Mouse (Mus musculus): ENCODE results near the gene 1700029P11Rik. TPM values are rescaled to one million over a fixed set of nuclear protein-coding genes. Genes with fewer than 3 reads are reported as not detected.
A peak's percentile ranks its signal among the peaks of the same experiment; 100 is the strongest.

The 1700029P11Rik gene
- total and polyA plus RNA-seq, 3 experiments, result 0.07 TPM; not detected in 2

DNA sequence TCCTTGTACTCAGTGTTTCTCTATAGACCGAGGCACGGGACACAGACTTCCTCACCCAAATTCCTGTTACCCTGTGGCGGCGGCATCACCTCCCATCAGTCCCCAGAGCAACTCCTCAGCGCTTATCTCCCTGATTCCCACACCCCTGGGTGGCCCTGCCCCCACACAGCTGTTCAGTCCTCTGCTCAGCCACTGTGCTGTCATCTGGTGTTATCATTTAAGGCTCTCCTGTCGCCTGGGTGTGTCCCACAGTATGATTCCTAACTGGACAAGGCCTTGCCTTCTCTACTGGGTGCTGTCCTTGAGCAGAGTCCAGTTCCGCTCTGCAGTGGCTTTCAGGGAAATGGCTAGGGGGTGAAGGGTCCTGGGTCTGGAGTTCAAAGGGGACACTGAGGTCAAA is 10.2 kb downstream of the 1700029P11Rik start:
- Histone ChIP-seq H3K4me1 (ENCODE audit: control insufficient read depth in 1 of 2, insufficient read depth in 2 of 2, low read length in 2 of 2) (peaks cover 2 to 13% of the 10 kb centered on the region in 2 experiments; a peak in 3 of 4 replicates), H3K9me3 (replicated peaks; ENCODE audit: insufficient read depth, low read length) (no peaks in the 10 kb centered on the region), H3K27me3 (ENCODE audit: control insufficient read depth in 1 of 2, insufficient read depth in 2 of 2, low read length in 2 of 2) (no peaks in the 10 kb centered on the region), H3K79me2 (ENCODE audit: control insufficient read depth, insufficient read depth, low read length, poor library complexity) (no peaks in the 10 kb centered on the region), H3K9ac (ENCODE audit: control insufficient read depth, low read depth, low read length, poor library complexity, severe bottlenecking) (no peak overlapping the region), H3K4me3 (ENCODE audit: control insufficient read depth in 1 of 2, insufficient read depth in 1 of 2, low read depth in 2 of 2, low read length in 2 of 2) (no peak overlapping the region), H3K36me3 (ENCODE audit: control insufficient read depth in 1 of 2, insufficient read depth in 2 of 2, low read length in 2 of 2) (peaks cover 2 to 6% of the 10 kb centered on the region in 2 experiments), H3K27ac (ENCODE audit: control insufficient read depth, low read depth, low read length) (no peak overlapping the region)
- peak; percentile 74 for DNase-seq (ENCODE audit: low read depth, low spot score)
- no peak for TF ChIP-seq ZC3H11A (IDR thresholded peaks at IDR 0.05; ENCODE audit: low read depth, low read length)
- TF ChIP-seq POLR2A (IDR thresholded peaks at IDR 0.05; ENCODE audit: control insufficient read depth in 1 of 2, insufficient read depth in 1 of 2, low read depth in 1 of 2, low read length in 2 of 2, poor library complexity in 1 of 2), result no peak
- TF ChIP-seq MEF2A (IDR thresholded peaks at IDR 0.05; ENCODE audit: extremely low read depth, insufficient replicate concordance, low read depth, low read length, poor library complexity, severe bottlenecking), result no peak
- TF ChIP-seq KAT2A (conservative IDR thresholded peaks at IDR 0.05; ENCODE audit: low read depth, low read length), result no peak
- no peak; the same call in 1 of the 2 replicates for TF ChIP-seq MAFK (IDR thresholded peaks at IDR 0.05; ENCODE audit: borderline replicate concordance, low read depth, low read length)
- TF ChIP-seq BHLHE40 (IDR thresholded peaks at IDR 0.05; ENCODE audit: borderline replicate concordance, low read depth, low read length), result 0 out of 2 replicates have a peak, but pooled peaks have one; percentile 27
- no peak for TF ChIP-seq UBTF (IDR thresholded peaks at IDR 0.05; ENCODE audit: borderline replicate concordance, insufficient read depth, low read depth, low read length)
- TF ChIP-seq MAZ (IDR thresholded peaks at IDR 0.05; ENCODE audit: low read depth, low read length), result no peak
- no peak for TF ChIP-seq POLR2AphosphoS5 (IDR thresholded peaks at IDR 0.05; ENCODE audit: borderline replicate concordance, low read depth, low read length)
- TF ChIP-seq ETS1 (IDR thresholded peaks at IDR 0.05; ENCODE audit: low read depth, low read length), result peak; percentile 100
- TF ChIP-seq ZKSCAN1 (IDR thresholded peaks at IDR 0.05; ENCODE audit: low read depth, low read length), result no peak
- no peak for TF ChIP-seq E2F4 (IDR thresholded peaks at IDR 0.05; ENCODE audit: borderline replicate concordance, low read depth, low read length)
- TF ChIP-seq MAX (IDR thresholded peaks at IDR 0.05; ENCODE audit: low read length), result 0 out of 2 replicates have a peak, but pooled peaks have one; percentile 18
- no peak for TF ChIP-seq TAL1 (IDR thresholded peaks at IDR 0.05; ENCODE audit: low read length)
- TF ChIP-seq CHD1 (IDR thresholded peaks at IDR 0.05; ENCODE audit: low read depth, low read length), result no peak
- TF ChIP-seq SMC3 (IDR thresholded peaks at IDR 0.05; ENCODE audit: low read depth, low read length), result peak; percentile 20
- no peak for TF ChIP-seq JUND (IDR thresholded peaks at IDR 0.05; ENCODE audit: low read depth, low read length)
- no peak for TF ChIP-seq ELF1 (IDR thresholded peaks at IDR 0.05; ENCODE audit: low read depth, low read length)
- no peak for TF ChIP-seq NELFE (IDR thresholded peaks at IDR 0.05; ENCODE audit: low read depth, low read length)
- no peak for TF ChIP-seq USF1 (IDR thresholded peaks at IDR 0.05; ENCODE audit: low read depth, low read length)
- TF ChIP-seq USF2 (IDR thresholded peaks at IDR 0.05; ENCODE audit: borderline replicate concordance in 1 of 2, insufficient read depth in 1 of 2, low read depth in 1 of 2, low read length in 2 of 2), result no peak
- peak; percentile 23; the same call in 1 of the 2 replicates for TF ChIP-seq MXI1 (IDR thresholded peaks at IDR 0.05; ENCODE audit: low read depth, low read length)
- TF ChIP-seq POLR2AphosphoS2 (IDR thresholded peaks at IDR 0.05; ENCODE audit: low read length), result peak; percentile 68; the same call in 1 of the 2 replicates
- no peak for TF ChIP-seq NRF1 (IDR thresholded peaks at IDR 0.05; ENCODE audit: insufficient read depth, low read depth, low read length, poor library complexity, severe bottlenecking)
- TF ChIP-seq GATA1 (IDR thresholded peaks at IDR 0.05; ENCODE audit: low read depth, low read length), result peak; percentile 66
- no peak for TF ChIP-seq RAD21 (IDR thresholded peaks at IDR 0.05; ENCODE audit: low read depth, low read length)
- peak; percentile 57; the same call in 1 of the 2 replicates for TF ChIP-seq RCOR1 (IDR thresholded peaks at IDR 0.05; ENCODE audit: low read depth, low read length)
- no peak; a peak in 1 of 6 replicates for TF ChIP-seq CTCF (IDR thresholded peaks at IDR 0.05 in 2 of 3, conservative IDR thresholded peaks at IDR 0.05 in 1 of 3; ENCODE audit: control insufficient read depth in 1 of 3, insufficient read depth in 1 of 3, low read depth in 2 of 3, low read length in 3 of 3, poor library complexity in 1 of 3, severe bottlenecking in 1 of 3)
- no peak for TF ChIP-seq MYC (IDR thresholded peaks at IDR 0.05; ENCODE audit: low read depth, low read length)
- peak; percentile 59; the same call in 1 of the 2 replicates for TF ChIP-seq CHD2 (IDR thresholded peaks at IDR 0.05; ENCODE audit: low read length)
- TF ChIP-seq SIN3A (IDR thresholded peaks at IDR 0.05; ENCODE audit: low read length), result peak; percentile 89
- TF ChIP-seq EP300 (IDR thresholded peaks at IDR 0.05; ENCODE audit: low read depth in 1 of 2, low read length in 2 of 2), result peak in 1 of 2 experiments; percentile 75; a peak in 3 of 4 replicates
- no peak for TF ChIP-seq ZNF384 (IDR thresholded peaks at IDR 0.05; ENCODE audit: low read depth, low read length)
- no peak for TF ChIP-seq TBP (IDR thresholded peaks at IDR 0.05; ENCODE audit: low read depth, low read length)
- no peak for TF ChIP-seq GABPA (IDR thresholded peaks at IDR 0.05; ENCODE audit: low read depth, low read length)
- no peak; the same call in 1 of the 2 replicates for TF ChIP-seq ZMIZ1 (IDR thresholded peaks at IDR 0.05; ENCODE audit: low read depth, low read length)
- TF ChIP-seq TCF12 (IDR thresholded peaks at IDR 0.05; ENCODE audit: low read depth, low read length), result peak; percentile 69

All from MEL (cell line).